Mouse (Mus musculus): Measurements from ENCODE around the gene Styxl1. TPM values are rescaled to one million over a fixed set of nuclear protein-coding genes. Genes with fewer than 3 reads are reported as not detected.

Gene Styxl1
- polyA plus RNA-seq, 1 experiment from 2014 or later = 0.31 TPM

- WGBS = 91% methylated on average over 7 of the region's 7 CpGs
- Histone ChIP-seq H3K36me3 (replicated peaks; ENCODE audit: control insufficient read depth, insufficient read depth, low read depth, low read length) (no peaks in the 10 kb centered on the region), H3K9ac (replicated peaks; ENCODE audit: low read length) (no peak overlapping the region; the same call in 1 of the 2 replicates), H3K27me3 (ENCODE audit: control insufficient read depth, insufficient read depth, low read length) (no peaks in the 10 kb centered on the region), H3K9me3 (replicated peaks; ENCODE audit: control insufficient read depth, low read length) (no peaks in the 10 kb centered on the region), H3K27ac (replicated peaks; ENCODE audit: low read depth, low read length) (no peak overlapping the region), H3K4me3 (ENCODE audit: low read depth, low read length) (no peak overlapping the region), H3K4me1 (ENCODE audit: control insufficient read depth, insufficient read depth, low read length) (no peaks in the 10 kb centered on the region), H3K4me2 (ENCODE audit: low read depth, low read length) (no peak overlapping the region; the same call in 1 of the 2 replicates)
- ATAC-seq (replicated peaks; ENCODE audit: insufficient number of reproducible peaks, low FRiP score, low TSS enrichment, low read depth) = no peak
- no peak for DNase-seq (ENCODE audit: low spot score)
Measured at GRCm38 (mm10) chr5:135703431-135703830, 74.8 kb downstream of the Styxl1 start.

DNA sequence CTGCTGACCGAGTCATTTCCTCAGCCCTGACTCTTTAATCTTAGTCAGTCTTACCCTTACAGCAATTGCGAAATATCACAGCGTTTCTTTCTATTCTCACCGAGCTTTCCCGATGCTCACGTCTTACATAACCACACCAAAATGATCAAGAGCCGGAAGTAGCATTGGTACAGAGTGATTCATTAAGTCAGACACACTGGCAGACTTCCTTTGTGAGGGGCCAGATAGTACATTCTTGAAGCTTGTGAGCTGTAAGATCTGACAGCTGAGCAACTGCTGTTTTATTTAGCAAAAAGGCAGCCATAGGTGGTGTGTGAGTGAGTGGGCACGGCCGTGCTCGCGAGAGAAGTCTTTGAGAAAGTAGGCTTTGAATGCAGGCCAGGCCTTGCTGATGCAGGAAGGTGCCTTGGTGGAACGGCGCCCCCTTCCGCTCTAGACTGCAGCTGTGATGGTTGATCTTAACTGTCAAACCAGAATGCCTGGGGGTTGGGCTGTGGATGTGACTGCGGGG, 75.4 kb downstream of the Styxl1 start:
- 75% methylated on average over 15 of the region's 15 CpGs for WGBS
- Histone ChIP-seq H3K27me3 (ENCODE audit: control insufficient read depth, insufficient read depth, low read length) (no peaks in the 10 kb centered on the region), H3K36me3 (replicated peaks; ENCODE audit: control insufficient read depth, insufficient read depth, low read depth, low read length) (no peaks in the 10 kb centered on the region), H3K9ac (replicated peaks; ENCODE audit: low read length) (no peak overlapping the region), H3K4me1 (ENCODE audit: control insufficient read depth, insufficient read depth, low read length) (no peaks in the 10 kb centered on the region), H3K9me3 (replicated peaks; ENCODE audit: control insufficient read depth, low read length) (no peaks in the 10 kb centered on the region), H3K4me3 (ENCODE audit: low read depth, low read length) (no peak overlapping the region), H3K4me2 (ENCODE audit: low read depth, low read length) (no peak overlapping the region), H3K27ac (replicated peaks; ENCODE audit: low read depth, low read length) (no peak overlapping the region)
- DNase-seq (ENCODE audit: low spot score) = no peak
- no peak for ATAC-seq (replicated peaks; ENCODE audit: insufficient number of reproducible peaks, low FRiP score, low TSS enrichment, low read depth)

DNA sequence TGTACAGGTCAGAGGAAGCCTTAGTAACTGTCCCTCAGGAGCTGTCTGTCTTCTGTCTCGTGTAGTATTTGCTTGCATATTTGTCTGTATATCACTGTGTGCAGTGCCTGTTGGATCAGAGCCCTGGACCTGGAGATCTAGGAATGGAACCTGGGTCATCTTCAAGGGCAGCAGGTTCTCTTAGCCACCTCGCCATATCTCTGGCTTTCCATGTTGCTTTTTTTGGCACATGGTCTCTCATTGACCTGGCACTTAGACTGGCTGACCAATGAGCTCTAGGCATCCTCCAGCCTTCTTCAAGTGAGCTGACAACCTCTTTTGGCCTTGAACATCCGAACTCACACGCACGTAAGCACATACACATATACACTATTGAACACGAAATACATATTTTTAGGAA, 76.0 kb downstream of the Styxl1 start:
- Histone ChIP-seq H3K9ac (replicated peaks; ENCODE audit: low read length) (no peak overlapping the region), H3K27me3 (ENCODE audit: control insufficient read depth, insufficient read depth, low read length) (no peaks in the 10 kb centered on the region), H3K4me2 (ENCODE audit: low read depth, low read length) (no peak overlapping the region), H3K9me3 (replicated peaks; ENCODE audit: control insufficient read depth, low read length) (no peaks in the 10 kb centered on the region), H3K4me3 (ENCODE audit: low read depth, low read length) (no peak overlapping the region), H3K27ac (replicated peaks; ENCODE audit: low read depth, low read length) (no peak overlapping the region), H3K36me3 (replicated peaks; ENCODE audit: control insufficient read depth, insufficient read depth, low read depth, low read length) (no peaks in the 10 kb centered on the region), H3K4me1 (ENCODE audit: control insufficient read depth, insufficient read depth, low read length) (no peaks in the 10 kb centered on the region)
- DNase-seq (ENCODE audit: low spot score) = no peak
- no peak for ATAC-seq (replicated peaks; ENCODE audit: insufficient number of reproducible peaks, low FRiP score, low TSS enrichment, low read depth)
- WGBS = 93% methylated on average over 6 of the region's 6 CpGs

DNA sequence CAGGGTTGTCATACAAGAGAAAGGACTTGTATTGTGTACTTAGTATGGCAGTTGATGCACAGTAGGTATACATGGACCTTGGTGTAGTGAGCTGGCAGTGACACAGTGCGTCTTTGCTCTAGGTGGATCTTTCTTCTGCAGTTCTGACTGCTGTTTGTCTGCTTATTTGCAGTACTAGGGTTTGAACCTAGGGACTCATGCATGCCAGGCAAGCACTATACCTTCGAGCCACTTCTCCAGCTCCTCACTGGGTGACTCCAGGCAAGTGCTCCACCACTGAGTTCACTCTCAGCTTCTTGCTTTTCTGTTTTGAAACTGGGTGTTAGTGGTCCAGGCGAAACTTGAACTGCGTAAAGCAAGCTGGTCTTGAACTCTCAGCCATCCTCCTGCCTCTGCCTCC, 76.6 kb downstream of the Styxl1 start:
- no peaks in the 10 kb centered on the region for H3K4me1 ChIP-seq (ENCODE audit: control insufficient read depth, insufficient read depth, low read length)
- no peak overlapping the region for H3K4me2 ChIP-seq (ENCODE audit: low read depth, low read length)
- no peak for ATAC-seq (replicated peaks; ENCODE audit: insufficient number of reproducible peaks, low FRiP score, low TSS enrichment, low read depth)
- no peak overlapping the region for H3K27ac ChIP-seq (replicated peaks; ENCODE audit: low read depth, low read length)
- H3K36me3 ChIP-seq (replicated peaks; ENCODE audit: control insufficient read depth, insufficient read depth, low read depth, low read length) = no peaks in the 10 kb centered on the region
- 96% methylated on average over 4 of the region's 4 CpGs for WGBS
- no peaks in the 10 kb centered on the region for H3K9me3 ChIP-seq (replicated peaks; ENCODE audit: control insufficient read depth, low read length)
- H3K4me3 ChIP-seq (ENCODE audit: low read depth, low read length) = no peak overlapping the region
- DNase-seq (ENCODE audit: low spot score) = no peak
- H3K27me3 ChIP-seq (ENCODE audit: control insufficient read depth, insufficient read depth, low read length) = no peaks in the 10 kb centered on the region
- no peak overlapping the region for H3K9ac ChIP-seq (replicated peaks; ENCODE audit: low read length)

DNA sequence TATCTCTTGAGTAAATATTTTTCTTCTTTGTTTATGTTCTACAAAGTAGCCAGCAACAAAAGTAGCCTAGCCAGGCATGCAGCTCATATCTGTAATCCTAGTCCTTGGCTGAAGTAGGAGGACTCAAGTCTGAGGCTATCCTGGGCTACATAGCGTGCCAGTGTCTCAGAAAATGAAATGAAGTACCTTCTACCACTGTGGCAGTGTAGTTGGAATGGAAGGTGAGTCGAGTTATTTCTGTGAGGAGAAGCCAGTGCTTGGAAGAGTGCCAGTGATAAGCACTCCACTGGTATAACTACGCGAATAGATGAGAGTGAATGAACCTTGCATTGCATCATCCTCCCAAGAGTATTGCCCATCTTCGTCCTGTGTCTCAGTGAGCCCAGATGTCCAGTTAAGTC, 80.5 kb downstream of the Styxl1 start:
- H3K27ac ChIP-seq (replicated peaks; ENCODE audit: low read depth, low read length) = no peak overlapping the region
- no peak overlapping the region for H3K4me2 ChIP-seq (ENCODE audit: low read depth, low read length)
- no peaks in the 10 kb centered on the region for H3K27me3 ChIP-seq (ENCODE audit: control insufficient read depth, insufficient read depth, low read length)
- H3K36me3 ChIP-seq (replicated peaks; ENCODE audit: control insufficient read depth, insufficient read depth, low read depth, low read length) = no peaks in the 10 kb centered on the region
- no peak overlapping the region for H3K4me3 ChIP-seq (ENCODE audit: low read depth, low read length)
- no peaks in the 10 kb centered on the region for H3K9me3 ChIP-seq (replicated peaks; ENCODE audit: control insufficient read depth, low read length)
- ATAC-seq (replicated peaks; ENCODE audit: insufficient number of reproducible peaks, low FRiP score, low TSS enrichment, low read depth) (no peak), DNase-seq (ENCODE audit: low spot score) (no peak)
- no peaks in the 10 kb centered on the region for H3K4me1 ChIP-seq (ENCODE audit: control insufficient read depth, insufficient read depth, low read length)
- WGBS = 94% methylated on average over 5 of the region's 5 CpGs
- H3K9ac ChIP-seq (replicated peaks; ENCODE audit: low read length) = no peak overlapping the region

Small RNAs within 50 kb of the gene (microRNA-seq; reads per million reads assigned to microRNA genes)
- gene Mir7034 (ENCODE audit: borderline number of aligned reads) = not detected

Other genes with a start within 250 kb of the Styxl1 start
- gene Hip1, start 233.3 kb downstream of the Styxl1 start, polyA plus RNA-seq (2014; fragmentation: Nextera tagmentation; extraction: Ambion mirVana) = 35.3 and 40.2 TPM in 2 replicates
- gene Ccl26, start 214.8 kb downstream of the Styxl1 start, polyA plus RNA-seq (2014; fragmentation: Nextera tagmentation; extraction: Ambion mirVana) = not detected in 2 replicates
- gene Ccl24, start 205.3 kb downstream of the Styxl1 start, polyA plus RNA-seq (2014; fragmentation: Nextera tagmentation; extraction: Ambion mirVana) = 1.4 and 1.5 TPM in 2 replicates
- 43.1 and 46.4 TPM in 2 replicates for gene Rhbdd2, start 145.8 kb downstream of the Styxl1 start, polyA plus RNA-seq (2014; fragmentation: Nextera tagmentation; extraction: Ambion mirVana)
- gene Por, start 108.4 kb downstream of the Styxl1 start, polyA plus RNA-seq (2014; fragmentation: Nextera tagmentation; extraction: Ambion mirVana) = 62.7 and 63.5 TPM in 2 replicates
- 47.1 and 57.3 TPM in 2 replicates for gene Tmem120a, start 33.9 kb downstream of the Styxl1 start, polyA plus RNA-seq (2014; fragmentation: Nextera tagmentation; extraction: Ambion mirVana)
- gene Mdh2, start 95 bp upstream of the Styxl1 start, polyA plus RNA-seq (2014; fragmentation: Nextera tagmentation; extraction: Ambion mirVana) = 567 and 573 TPM in 2 replicates
- gene Srrm3, start 28.5 kb upstream of the Styxl1 start, polyA plus RNA-seq (2014; fragmentation: Nextera tagmentation; extraction: Ambion mirVana) = 3.2 and 3.3 TPM in 2 replicates
- 27.3 and 38.2 TPM in 2 replicates for gene Hspb1, start 109.5 kb upstream of the Styxl1 start, polyA plus RNA-seq (2014; fragmentation: Nextera tagmentation; extraction: Ambion mirVana)
- 132 and 133 TPM in 2 replicates for gene Ywhag, start 156.2 kb upstream of the Styxl1 start, polyA plus RNA-seq (2014; fragmentation: Nextera tagmentation; extraction: Ambion mirVana)
- 3.0 TPM in 2 replicates for gene Ssc4d, start 196.1 kb upstream of the Styxl1 start, polyA plus RNA-seq (2014; fragmentation: Nextera tagmentation; extraction: Ambion mirVana)
- 0.21 TPM in 1 of 2 replicates, not detected in the other for gene Zp3, start 201.7 kb upstream of the Styxl1 start, polyA plus RNA-seq (2014; fragmentation: Nextera tagmentation; extraction: Ambion mirVana)
- gene Dtx2, start 216.4 kb upstream of the Styxl1 start, polyA plus RNA-seq (2014; fragmentation: Nextera tagmentation; extraction: Ambion mirVana) = 22.6 and 29.2 TPM in 2 replicates

Measured in embryonic facial prominence, embryonic 11.5 days (tissue).